Mouse (Mus musculus): ENCODE data around the gene Ssr3. TPM values are rescaled to one million over a fixed set of nuclear protein-coding genes. Genes with fewer than 3 reads are reported as not detected.

Gene Ssr3
- total RNA-seq (2023): 10 to 100 TPM; 91.6 to 92.0 TPM

GRCm38 (mm10) chr3:65392421-65392817 lies at the start of gene Ssr3:
Gene Ssr3, minus strand, starts transcription at chr3:65392623.

Other genes with a start within 250 kb of the Ssr3 start
- gene Tiparp, start 135.8 kb upstream of the Ssr3 start, total RNA-seq (2023): 10 to 100 TPM; 53.7 to 54.4 TPM

All from neutrophil, adult 59 days (primary cell).